Mouse (Mus musculus) myocyte (in vitro differentiated cells): ENCODE results near the gene Tspan9. TPM values are rescaled to one million over a fixed set of nuclear protein-coding genes. Genes with fewer than 3 reads are reported as not detected.

Source experiments
- H3K27me3 ChIP-seq: one replicate; pipeline ENCODE4 v1.6.1; 2011; ENCODE audit not compliant: control insufficient read depth, insufficient read depth, insufficient read length
- H3K36me3 ChIP-seq: one replicate; pipeline ENCODE4 v1.6.1; 2011; ENCODE audit not compliant: control insufficient read depth, insufficient read depth
- H3K4me2 ChIP-seq: one replicate; pipeline ENCODE4 v1.6.1; 2011; ENCODE audit warnings: low read depth, control low read depth
- H3K4me3 ChIP-seq: one replicate; pipeline ENCODE4 v1.5.1; 2011; ENCODE audit warnings: mild to moderate bottlenecking, control low read depth, moderate library complexity
- H3K79me2 ChIP-seq: one replicate; pipeline ENCODE4 v1.6.1; 2011; ENCODE audit not compliant: control insufficient read depth, insufficient read depth
- H3ac ChIP-seq: one replicate; pipeline ENCODE4 v1.6.1; 2011; ENCODE audit not compliant: control insufficient read depth, insufficient read length
- CEBPB ChIP-seq: IDR thresholded peaks from 2 replicates; pipeline ENCODE4 v1.6.1; 2011; ENCODE audit warnings: mild to moderate bottlenecking, moderate library complexity; ENCODE audit not compliant: poor library complexity, insufficient read depth, severe bottlenecking
- E2F4 ChIP-seq: IDR thresholded peaks from one replicate; pipeline ENCODE4 v1.6.1; 2011; ENCODE audit warnings: mild to moderate bottlenecking, control low read depth, moderate library complexity; ENCODE audit not compliant: insufficient read depth
- MAX ChIP-seq: IDR thresholded peaks from one replicate; pipeline ENCODE4 v1.6.1; 2011; ENCODE audit warnings: low read depth, mild to moderate bottlenecking, control low read depth
- MYOD1 ChIP-seq, 3 experiments: IDR thresholded peaks; one replicate each; pipeline ENCODE4 v1.6.1; 2011; ENCODE audit warnings: control low read depth in 2 of 3, low read depth in 2 of 3, mild to moderate bottlenecking in 2 of 3, moderate library complexity in 1 of 3; ENCODE audit not compliant: insufficient read length in 2 of 3, control insufficient read depth in 1 of 3
- MYOG ChIP-seq, 3 experiments: IDR thresholded peaks; one replicate each; pipeline ENCODE4 v1.6.1; 2011; ENCODE audit warnings: control low read depth in 2 of 3, low read depth in 2 of 3, mild to moderate bottlenecking in 2 of 3; ENCODE audit not compliant: insufficient read length in 2 of 3, control insufficient read depth in 1 of 3, insufficient read depth in 1 of 3
- POLR2A ChIP-seq: IDR thresholded peaks from one replicate; pipeline ENCODE4 v1.6.1; 2011; ENCODE audit warnings: low read depth, mild to moderate bottlenecking, control low read depth, moderate library complexity; ENCODE audit not compliant: insufficient read length
- POLR2AphosphoS2 ChIP-seq: IDR thresholded peaks from one replicate; pipeline ENCODE4 v1.6.1; 2011; ENCODE audit warnings: low read depth, control low read depth; ENCODE audit not compliant: insufficient read length
- REST ChIP-seq: IDR thresholded peaks from one replicate; pipeline ENCODE4 v1.6.1; 2011; ENCODE audit warnings: mild to moderate bottlenecking, control low read depth, moderate library complexity; ENCODE audit not compliant: insufficient read depth, insufficient read length
- SRF ChIP-seq: IDR thresholded peaks from one replicate; pipeline ENCODE4 v1.6.1; 2011; ENCODE audit warnings: low read depth; ENCODE audit not compliant: control insufficient read depth, insufficient read length
- TCF12 ChIP-seq: IDR thresholded peaks from one replicate; pipeline ENCODE4 v1.6.1; 2011; ENCODE audit warnings: mild to moderate bottlenecking, control low read depth; ENCODE audit not compliant: poor library complexity, insufficient read depth, severe bottlenecking
- TCF3 ChIP-seq: IDR thresholded peaks from one replicate; pipeline ENCODE4 v1.6.1; 2011; ENCODE audit warnings: low read depth, control low read depth; ENCODE audit not compliant: insufficient read length
- USF1 ChIP-seq: IDR thresholded peaks from one replicate; pipeline ENCODE4 v1.6.1; 2011; ENCODE audit warnings: low read depth, mild to moderate bottlenecking, control low read depth, moderate library complexity
- polyA plus RNA-seq: library from polyadenylated mRNA; unstranded; fragments of >200 nt; fragmentation: generic; extraction: Trizol; gene quantifications from one replicate; pipeline ENCODE4 v1.2.1, GENCODE M21; 2012; ENCODE audit warnings: missing spikeins

Tspan9 gene
- polyA plus RNA-seq, 1 experiment: 227 TPM

- H3K36me3 ChIP-seq: peaks cover 8% of the 10 kb centered on the region
- TF ChIP-seq MYOD1 (IDR thresholded peaks at IDR 0.05; ENCODE audit: control insufficient read depth in 1 of 3, insufficient read length in 2 of 3, low read depth in 2 of 3): peak in 1 of 3 experiments; percentile 2
- TF ChIP-seq MYOG (IDR thresholded peaks at IDR 0.05; ENCODE audit: control insufficient read depth in 1 of 3, insufficient read depth in 1 of 3, insufficient read length in 2 of 3, low read depth in 2 of 3): peak in 1 of 3 experiments; percentile 22
- TF ChIP-seq POLR2AphosphoS2: no peak
Measured at GRCm38 (mm10) chr6:127965497-127965896, 177.9 kb downstream of the Tspan9 start.

GRCm38 (mm10) chr6:127960203-127960602 is 183.2 kb downstream of the Tspan9 start:
- no peak for TF ChIP-seq CEBPB
- peak; percentile 21 for TF ChIP-seq TCF3
- TF ChIP-seq TCF12: peak; percentile 66
- TF ChIP-seq POLR2AphosphoS2: no peak
- TF ChIP-seq MYOD1 (IDR thresholded peaks at IDR 0.05; ENCODE audit: control insufficient read depth in 1 of 3, insufficient read length in 2 of 3, low read depth in 2 of 3): peak in 2 of 3 experiments; percentile 62 to 93
- no peak for TF ChIP-seq E2F4
- no peak for TF ChIP-seq USF1
- no peak for TF ChIP-seq POLR2A
- peak in 2 of 3 experiments; percentile 57 to 83 for TF ChIP-seq MYOG (IDR thresholded peaks at IDR 0.05; ENCODE audit: control insufficient read depth in 1 of 3, insufficient read depth in 1 of 3, insufficient read length in 2 of 3, low read depth in 2 of 3)
- TF ChIP-seq SRF: no peak
- no peak for TF ChIP-seq REST
- no peak for TF ChIP-seq MAX
- H3K36me3 ChIP-seq: peaks cover 8% of the 10 kb centered on the region
- H3K27me3 ChIP-seq: no peaks in the 10 kb centered on the region
- H3K79me2 ChIP-seq: no peaks in the 10 kb centered on the region
- no peak overlapping the region for H3ac ChIP-seq
- no peak overlapping the region for H3K4me3 ChIP-seq
- no peak overlapping the region for H3K4me2 ChIP-seq

More at GRCm38 (mm10) chr6:127965497-127965896, 177.9 kb downstream of the Tspan9 start:
- no peak overlapping the region for H3K4me3 ChIP-seq
- no peak overlapping the region for H3K4me2 ChIP-seq
- no peaks in the 10 kb centered on the region for H3K79me2 ChIP-seq
- no peak overlapping the region for H3ac ChIP-seq
- H3K27me3 ChIP-seq: no peaks in the 10 kb centered on the region

- H3ac ChIP-seq: no peak overlapping the region
- no peak overlapping the region for H3K4me2 ChIP-seq
- TF ChIP-seq TCF12 (peak; percentile 30), POLR2A (no peak), MAX (no peak), TCF3 (no peak), USF1 (no peak), SRF (no peak), E2F4 (no peak), CEBPB (no peak), MYOD1 (IDR thresholded peaks at IDR 0.05; ENCODE audit: control insufficient read depth in 1 of 3, insufficient read length in 2 of 3, low read depth in 2 of 3) (peak in 2 of 3 experiments; percentile 21 to 59), MYOG (IDR thresholded peaks at IDR 0.05; ENCODE audit: control insufficient read depth in 1 of 3, insufficient read depth in 1 of 3, insufficient read length in 2 of 3, low read depth in 2 of 3) (peak in 1 of 3 experiments; percentile 51), POLR2AphosphoS2 (no peak), REST (no peak)
- no peaks in the 10 kb centered on the region for H3K79me2 ChIP-seq
- peaks cover 22% of the 10 kb centered on the region for H3K27me3 ChIP-seq
- no peaks in the 10 kb centered on the region for H3K36me3 ChIP-seq
- H3K4me3 ChIP-seq: no peak overlapping the region
Measured at GRCm38 (mm10) chr6:127956172-127956571, 187.2 kb downstream of the Tspan9 start.

GRCm38 (mm10) chr6:127953071-127953470 is 190.3 kb downstream of the Tspan9 start:
- Histone ChIP-seq H3K4me2 (no peak overlapping the region), H3K36me3 (no peaks in the 10 kb centered on the region), H3ac (no peak overlapping the region), H3K4me3 (no peak overlapping the region), H3K79me2 (no peaks in the 10 kb centered on the region), H3K27me3 (peaks cover 53% of the 10 kb centered on the region)
- TF ChIP-seq SRF (no peak), MYOG (IDR thresholded peaks at IDR 0.05; ENCODE audit: control insufficient read depth in 1 of 3, insufficient read depth in 1 of 3, insufficient read length in 2 of 3, low read depth in 2 of 3) (peak in 1 of 3 experiments; percentile 48)

GRCm38 (mm10) chr6:127949885-127950284 is 193.5 kb downstream of the Tspan9 start:
- TF ChIP-seq MAX: no peak
- TF ChIP-seq USF1: no peak
- no peak for TF ChIP-seq MYOG (IDR thresholded peaks at IDR 0.05; ENCODE audit: control insufficient read depth in 1 of 3, insufficient read depth in 1 of 3, insufficient read length in 2 of 3, low read depth in 2 of 3)
- TF ChIP-seq POLR2A: no peak
- no peak for TF ChIP-seq SRF
- TF ChIP-seq E2F4: no peak
- no peak for TF ChIP-seq MYOD1 (IDR thresholded peaks at IDR 0.05; ENCODE audit: control insufficient read depth in 1 of 3, insufficient read length in 2 of 3, low read depth in 2 of 3)
- no peak for TF ChIP-seq REST
- TF ChIP-seq CEBPB: no peak
- TF ChIP-seq POLR2AphosphoS2: no peak
- TF ChIP-seq TCF3: no peak
- no peak for TF ChIP-seq TCF12
- Histone ChIP-seq H3K36me3 (no peaks in the 10 kb centered on the region), H3K79me2 (no peaks in the 10 kb centered on the region), H3K4me3 (no peak overlapping the region), H3ac (no peak overlapping the region), H3K4me2 (no peak overlapping the region), H3K27me3 (peaks cover 68% of the 10 kb centered on the region)
